Mouse (Mus musculus) large intestine, adult 2 months (tissue): ENCODE measurements around the gene Rasl11a. TPM values are rescaled to one million over a fixed set of nuclear protein-coding genes. Genes with fewer than 3 reads are reported as not detected.
A peak's percentile ranks its signal among the peaks of the same experiment; 100 is the strongest.

Experiments used
- DNase-seq: peaks from one replicate; pipeline ENCODE4 v3.0.0-alpha.2; 2012; ENCODE audit warnings: low read depth, low spot score
- WGBS: fragments of 180-500 bp; shearing (Covaris S2); methylation state at CpG from one replicate; pipeline ENCODE4 v1.1.7; 2018; 5-methylcytosine and 5-hydroxymethylcytosine counted together
- polyA plus RNA-seq: library from polyadenylated mRNA; depleted of rRNA; stranded (reverse); fragments of >200 nt; gene quantifications from 2 replicates; pipeline ENCODE4 v1.2.3, GENCODE M21; 2012; rRNA removed

Rasl11a gene
- 4.9 and 6.2 TPM in 2 replicates for polyA plus RNA-seq

DNA sequence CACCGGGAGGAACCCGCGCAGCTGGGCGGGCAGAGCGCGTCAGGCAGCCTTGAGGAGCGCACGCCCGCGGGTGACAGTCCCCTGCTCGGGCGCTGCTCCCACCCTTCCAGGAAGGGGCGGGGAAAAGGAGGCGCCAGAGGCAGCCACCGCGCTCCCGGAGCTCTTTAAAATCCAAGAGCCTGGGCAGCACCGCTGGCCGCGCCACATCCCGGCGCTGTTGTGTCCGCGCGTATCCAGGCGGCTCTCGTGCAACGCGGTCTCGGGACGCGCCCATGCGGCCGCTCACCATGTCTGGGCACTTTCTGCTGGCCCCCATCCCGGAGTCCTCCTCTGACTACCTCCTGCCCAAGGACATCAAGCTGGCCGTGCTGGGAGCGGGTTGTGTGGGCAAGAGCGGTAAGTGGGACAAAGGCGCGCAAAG is at the start of gene Rasl11a:
Gene Rasl11a, plus strand, starts transcription at position 127 of the 421 bp plus-strand sequence.
- peak; percentile 52 for DNase-seq
- WGBS, result under 1% methylated on average over 40 of the region's 40 CpGs

DNA sequence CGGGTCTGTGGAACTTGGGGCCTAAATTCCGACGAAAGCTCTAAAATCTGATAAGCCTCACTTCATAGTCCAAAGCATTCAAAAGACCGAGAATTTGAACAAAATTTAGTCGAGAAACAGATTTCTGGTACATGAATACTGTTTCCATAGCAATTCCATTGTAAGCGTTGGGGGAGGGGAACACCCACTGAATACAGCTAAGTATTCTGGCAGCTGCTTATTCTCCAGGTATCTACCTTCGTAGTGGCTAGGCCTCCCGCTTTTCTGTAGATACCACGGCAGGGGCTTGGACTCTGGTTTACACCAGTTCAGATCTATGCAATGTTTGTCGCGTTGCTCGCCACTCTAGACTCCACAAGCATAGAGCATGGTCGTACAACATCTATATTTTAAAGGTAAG is 49.1 kb upstream of the Rasl11a start:
- DNase-seq, result no peak
- WGBS, result 90% methylated on average over 13 of the region's 13 CpGs

DNA sequence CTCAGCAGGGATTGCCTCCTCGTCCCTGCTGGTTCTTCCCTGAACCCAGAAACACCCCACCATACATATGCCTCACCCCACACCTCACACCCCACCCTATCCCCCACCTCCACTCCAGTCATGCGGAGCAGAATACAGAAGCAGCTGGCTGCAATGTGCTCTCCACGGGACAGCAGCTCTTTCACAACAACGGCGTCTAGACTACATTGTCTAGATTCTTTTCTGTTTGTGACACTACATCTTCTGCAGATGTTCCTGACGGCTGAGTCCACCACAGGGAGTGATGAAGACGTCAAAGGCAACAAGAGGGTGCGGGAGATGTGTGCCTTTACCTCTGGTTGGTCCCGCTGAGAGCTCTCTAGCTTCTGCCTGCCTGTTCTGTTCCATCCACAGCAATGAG is 46.8 kb upstream of the Rasl11a start:
- no peak for DNase-seq
- 69% methylated on average over 9 of the region's 9 CpGs for WGBS

GRCm38 (mm10) chr5:146806004-146806430 is 38.9 kb upstream of the Rasl11a start:
- WGBS, result 70% methylated on average over 8 of the region's 8 CpGs
- no peak for DNase-seq

DNA sequence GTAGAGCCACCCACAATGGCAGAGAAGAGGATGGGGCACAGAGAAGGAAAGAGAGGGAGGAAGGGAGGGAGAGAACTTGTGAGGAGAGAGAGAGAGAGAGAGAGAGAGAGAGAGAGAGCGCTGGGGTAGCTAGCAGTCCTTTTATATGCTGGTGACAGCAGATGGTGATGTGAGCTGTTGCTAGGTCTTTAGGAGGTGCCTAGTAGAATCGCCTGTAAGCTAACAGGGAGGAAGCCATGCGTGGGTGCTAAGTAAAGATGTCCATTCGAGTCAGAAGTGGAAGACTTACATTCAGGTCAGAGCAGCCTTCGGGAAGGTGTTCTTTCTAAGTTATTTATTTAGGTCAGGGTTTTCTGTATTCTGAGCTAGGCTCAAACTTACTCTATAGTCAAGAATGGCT is 34.9 kb upstream of the Rasl11a start:
- 79% methylated on average over 5 of the region's 5 CpGs for WGBS
- DNase-seq, result no peak

DNA sequence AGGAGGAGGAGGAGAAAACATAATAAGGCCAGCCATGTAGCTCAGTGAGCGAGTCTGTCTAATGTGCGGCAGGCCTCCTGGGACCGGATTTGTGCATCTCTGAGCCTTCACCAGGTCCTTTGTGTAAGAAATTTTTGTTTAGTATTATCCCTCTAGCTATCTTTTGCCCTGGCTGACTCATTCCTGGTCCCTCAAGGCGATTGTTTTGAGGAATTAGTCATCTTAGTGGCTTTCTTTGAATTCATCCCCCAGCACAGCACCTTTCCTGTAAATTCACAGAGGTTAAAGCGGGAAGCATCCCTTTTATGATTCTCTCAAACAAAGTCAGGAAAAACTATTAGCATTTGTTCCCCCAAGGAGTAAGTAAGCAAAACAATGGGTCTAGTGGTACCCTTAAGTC is 32.0 kb upstream of the Rasl11a start:
- no peak for DNase-seq
- 89% methylated on average over 5 of the region's 5 CpGs for WGBS

DNA sequence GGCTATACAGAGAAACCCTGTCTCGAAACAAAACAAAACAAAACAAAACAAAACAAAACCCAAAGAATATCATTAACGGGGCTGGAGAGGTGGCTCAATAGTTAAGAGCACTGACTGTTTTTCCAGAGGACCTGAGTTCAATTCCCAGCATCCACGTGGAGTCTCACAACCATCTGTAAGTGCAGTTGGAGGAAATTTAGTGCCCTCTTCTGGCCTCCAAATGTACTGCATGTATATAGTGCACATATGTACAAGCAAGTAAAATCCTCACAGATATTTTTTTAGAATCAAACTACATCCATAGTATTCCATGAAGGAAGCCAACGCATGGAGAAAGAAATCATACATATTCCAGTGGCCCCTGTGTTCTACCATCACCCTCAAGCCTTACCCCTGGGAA is 31.4 kb upstream of the Rasl11a start:
- WGBS, result 91% methylated on average over 4 of the region's 4 CpGs
- DNase-seq, result no peak

DNA sequence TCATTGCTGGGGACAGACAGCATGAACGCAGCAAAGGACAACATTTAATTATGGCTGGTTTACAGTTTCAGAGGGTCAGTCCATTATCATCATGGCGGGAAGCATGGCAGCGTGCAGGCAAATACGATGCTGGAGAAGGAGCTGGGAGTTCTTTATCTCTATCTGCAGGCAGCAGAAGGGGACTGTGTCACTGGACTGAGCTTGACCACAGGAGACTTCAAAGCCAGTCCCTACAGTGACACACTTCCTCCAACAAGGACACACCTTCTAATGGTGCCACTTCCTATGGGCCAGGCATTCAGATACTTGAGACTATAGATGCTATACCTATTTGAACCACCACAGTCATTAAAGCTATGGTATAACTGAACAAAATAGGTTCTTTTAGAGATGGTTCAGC is 29.5 kb upstream of the Rasl11a start:
- DNase-seq, result no peak

DNA sequence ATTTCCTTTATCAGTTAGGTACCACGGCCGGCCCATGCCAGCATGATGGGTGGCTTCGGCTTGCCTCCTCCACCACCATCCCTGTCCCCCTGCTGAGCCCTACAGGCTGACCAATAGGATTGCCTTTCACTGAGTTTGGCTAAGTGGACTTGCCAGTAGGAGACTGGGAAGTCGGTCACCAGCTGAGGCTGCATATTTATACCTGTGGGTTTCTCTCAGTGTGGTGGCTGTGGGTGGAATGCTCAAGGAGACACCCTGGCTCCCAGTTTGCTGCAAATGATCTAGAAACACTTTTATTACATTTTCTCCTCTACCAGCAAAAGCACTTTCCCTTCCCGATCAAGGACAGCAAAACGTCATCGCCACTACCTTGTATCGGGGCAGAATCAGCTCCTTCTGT is 27.3 kb upstream of the Rasl11a start:
- no peak for DNase-seq
- WGBS, result 93% methylated on average over 8 of the region's 8 CpGs

More for the DNA sequence above, 29.5 kb upstream of the Rasl11a start:
- WGBS, result 80% methylated on average over 4 of the region's 4 CpGs

GRCm38 (mm10) chr5:146818906-146819623 is 25.8 kb upstream of the Rasl11a start:
- WGBS, result 42% methylated on average over 8 of the region's 8 CpGs
- no peak for DNase-seq

GRCm38 (mm10) chr5:146823005-146823404 is 21.9 kb upstream of the Rasl11a start:
- no peak for DNase-seq

GRCm38 (mm10) chr5:146829528-146829927 is 15.3 kb upstream of the Rasl11a start:
- 59% methylated on average over 8 of the region's 8 CpGs for WGBS
- DNase-seq, result no peak

More at GRCm38 (mm10) chr5:146823005-146823404, 21.9 kb upstream of the Rasl11a start:
- 90% methylated on average over 5 of the region's 5 CpGs for WGBS

DNA sequence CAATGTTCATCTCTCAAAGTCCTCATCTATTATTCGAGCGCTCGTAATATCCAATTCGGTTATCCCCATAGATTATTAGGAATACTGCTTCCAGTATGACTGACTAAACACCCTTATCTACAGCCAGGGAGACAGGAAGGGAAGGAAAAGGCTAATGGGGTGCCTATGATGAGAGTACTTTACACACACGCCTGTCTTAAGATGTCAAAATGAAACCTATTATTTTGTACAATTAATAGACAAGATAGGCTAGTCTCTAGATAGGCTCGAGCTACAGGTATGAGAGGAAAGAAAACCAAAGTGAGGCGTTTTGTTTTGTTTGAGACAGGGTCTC is 12.5 kb upstream of the Rasl11a start:
- 53% methylated on average over 7 of the region's 7 CpGs for WGBS
- no peak for DNase-seq

GRCm38 (mm10) chr5:146832769-146833448 is 12.0 kb upstream of the Rasl11a start, which contains the start of gene Rpl21:
TSS of gene Rpl21 (plus strand) at chr5:146832890.
- WGBS, result under 1% methylated on average over 60 of the region's 60 CpGs

GRCm38 (mm10) chr5:146833673-146834201 is 11.1 kb upstream of the Rasl11a start:
- DNase-seq, result no peak
- 9% methylated on average over 8 of the region's 8 CpGs for WGBS

More at GRCm38 (mm10) chr5:146832769-146833448, 12.0 kb upstream of the Rasl11a start, which contains the start of gene Rpl21:
- DNase-seq, result peak; percentile 87

DNA sequence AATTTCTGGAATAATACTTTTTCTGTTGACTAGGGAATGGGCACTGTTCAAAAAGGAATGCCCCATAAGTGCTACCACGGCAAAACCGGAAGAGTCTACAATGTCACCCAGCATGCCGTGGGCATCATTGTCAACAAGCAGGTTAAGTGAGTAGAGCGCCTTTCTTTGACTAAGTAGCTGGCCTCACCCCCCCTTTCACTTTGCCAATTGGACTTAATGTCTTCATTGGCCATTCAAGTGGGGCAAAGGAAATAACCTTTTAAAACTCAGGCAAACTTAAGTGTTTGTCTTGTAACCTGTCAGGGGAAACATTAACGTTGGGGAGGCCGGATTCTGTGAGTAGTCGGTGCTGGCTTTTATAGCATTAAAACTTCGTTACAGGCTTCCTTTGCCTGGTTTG is 9.9 kb upstream of the Rasl11a start:
- DNase-seq, result no peak
- 42% methylated on average over 8 of the region's 8 CpGs for WGBS

DNA sequence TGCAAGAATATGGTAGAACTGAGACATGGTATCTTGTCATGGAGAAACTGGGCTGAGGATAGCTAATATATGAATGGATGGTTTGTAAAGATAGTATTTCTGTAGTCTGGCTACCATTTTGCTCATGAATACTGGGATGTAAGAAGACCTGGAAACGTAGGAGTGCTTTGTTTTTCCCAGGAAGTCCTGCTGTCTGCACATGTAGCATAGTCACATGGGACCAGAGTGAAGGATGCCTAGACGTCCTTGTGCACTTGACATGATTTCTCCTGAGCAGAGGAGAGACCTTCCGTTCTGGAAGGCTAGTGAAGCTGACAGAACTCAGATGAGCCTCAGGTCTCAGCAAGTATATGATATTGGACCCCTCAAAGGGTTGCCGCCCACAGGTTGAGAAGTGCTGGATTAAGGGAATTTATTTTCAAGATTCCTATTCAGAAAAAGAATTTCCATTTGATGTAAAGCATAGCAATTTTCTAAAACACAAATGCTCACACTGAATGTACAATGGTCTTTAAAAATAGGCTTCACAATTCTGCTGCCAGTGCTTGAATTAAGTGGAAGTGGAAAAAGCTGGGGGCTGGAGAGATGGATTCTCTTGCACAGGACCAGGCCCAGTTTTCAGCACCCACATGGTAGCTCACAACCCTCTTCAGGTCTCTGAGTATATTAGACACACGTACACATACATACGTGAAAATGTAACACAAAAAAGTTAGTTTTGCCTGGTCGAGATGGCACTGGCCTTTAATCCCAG is 6.7 kb upstream of the Rasl11a start:
- DNase-seq, result no peak
- 62% methylated on average over 7 of the region's 7 CpGs for WGBS

DNA sequence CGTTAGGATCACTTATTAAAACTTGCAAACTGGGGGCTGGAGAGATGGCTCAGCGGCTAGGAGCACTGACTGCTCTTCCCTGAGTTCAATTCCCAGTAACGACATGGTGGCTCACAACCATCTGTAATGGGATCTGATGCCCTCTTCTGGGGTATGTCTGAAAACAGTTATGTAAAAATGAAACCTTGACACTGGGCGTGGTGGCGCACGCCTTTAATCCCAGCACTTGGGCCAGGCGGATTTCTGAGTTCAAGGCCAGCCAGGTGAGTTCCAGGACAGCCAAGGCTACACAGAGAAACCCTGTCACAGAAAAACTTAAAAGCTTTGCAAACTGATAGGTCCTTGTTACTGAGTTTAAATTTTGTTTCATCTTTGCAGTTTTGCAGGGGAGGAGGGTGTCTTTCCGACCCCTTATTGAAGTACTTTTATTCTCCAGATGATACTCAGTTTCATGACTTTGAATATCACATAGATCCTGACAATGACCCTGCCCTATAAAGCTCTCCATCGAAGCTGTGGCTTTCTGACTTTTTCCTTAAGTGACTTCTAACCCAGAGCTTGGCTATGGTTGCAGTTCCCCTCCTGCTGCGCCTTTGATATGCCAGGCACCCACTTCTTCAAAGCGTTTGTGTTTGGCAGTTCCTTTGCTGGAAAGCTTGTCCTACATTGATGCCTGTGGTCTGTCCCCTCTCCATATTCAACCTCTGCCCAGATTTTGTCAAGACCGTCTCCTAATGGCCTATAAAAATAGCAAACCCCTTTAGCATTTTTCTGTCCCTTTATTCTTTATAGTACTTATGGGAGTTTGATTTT is 5.8 kb upstream of the Rasl11a start:
- WGBS, result 56% methylated on average over 12 of the region's 12 CpGs
- no peak for DNase-seq

- 77% methylated on average over 5 of the region's 5 CpGs for WGBS
Observed at GRCm38 (mm10) chr5:146839760-146840159, 5.1 kb upstream of the Rasl11a start.

More at GRCm38 (mm10) chr5:146839760-146840159, 5.1 kb upstream of the Rasl11a start:
- no peak for DNase-seq
